Mouse (Mus musculus): ENCODE results near the gene Nr1d1. TPM values are rescaled to one million over a fixed set of nuclear protein-coding genes. Genes with fewer than 3 reads are reported as not detected.

Nr1d1 gene
- total and polyA plus RNA-seq, 3 experiments = 0.17 to 1.4 (median 0.25) TPM

DNA sequence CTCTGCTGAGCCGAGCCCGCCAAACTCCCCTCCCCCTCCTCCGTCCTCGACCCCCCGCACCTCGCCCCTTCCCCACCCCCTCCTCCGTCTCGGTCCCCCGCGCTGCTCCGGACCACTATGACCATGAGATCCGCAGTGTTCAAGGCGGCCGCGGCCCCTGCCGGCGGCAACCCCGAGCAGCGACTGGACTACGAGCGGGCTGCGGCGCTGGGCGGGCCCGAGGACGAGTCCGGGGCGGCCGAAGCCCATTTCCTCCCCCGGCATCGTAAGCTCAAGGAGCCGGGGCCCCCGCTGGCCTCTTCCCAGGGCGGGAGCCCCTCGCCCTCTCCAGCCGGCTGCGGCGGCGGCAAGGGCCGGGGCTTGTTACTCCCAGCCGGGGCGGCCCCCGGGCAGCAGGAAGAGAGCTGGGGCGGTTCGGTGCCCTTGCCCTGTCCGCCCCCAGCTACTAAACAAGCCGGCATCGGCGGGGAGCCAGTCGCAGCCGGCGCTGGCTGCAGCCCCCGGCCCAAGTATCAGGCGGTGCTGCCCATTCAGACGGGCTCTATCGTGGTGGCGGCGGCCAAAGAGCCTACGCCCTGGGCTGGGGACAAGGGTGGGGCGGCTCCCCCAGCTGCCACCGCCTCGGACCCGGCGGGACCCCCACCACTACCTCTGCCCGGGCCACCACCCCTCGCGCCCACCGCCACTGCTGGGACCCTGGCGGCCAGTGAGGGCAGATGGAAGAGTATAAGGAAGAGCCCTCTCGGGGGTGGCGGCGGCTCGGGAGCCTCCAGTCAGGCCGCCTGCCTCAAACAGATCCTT, 20.8 kb upstream of the Nr1d1 start (continued):
- TF ChIP-seq GABPA (IDR thresholded peaks at IDR 0.05; ENCODE audit: insufficient replicate concordance, low read depth, low read length) (no peak), USF2 (conservative IDR thresholded peaks at IDR 0.05; ENCODE audit: low read depth, low read length) (no peak), EP300 (IDR thresholded peaks at IDR 0.05; ENCODE audit: low read length) (no peak), TBP (conservative IDR thresholded peaks at IDR 0.05; ENCODE audit: low read depth, low read length) (no peak), MYC (IDR thresholded peaks at IDR 0.05; ENCODE audit: low read depth, low read length) (no peak), ZC3H11A (IDR thresholded peaks at IDR 0.05; ENCODE audit: low read depth, low read length) (no peak)

DNA sequence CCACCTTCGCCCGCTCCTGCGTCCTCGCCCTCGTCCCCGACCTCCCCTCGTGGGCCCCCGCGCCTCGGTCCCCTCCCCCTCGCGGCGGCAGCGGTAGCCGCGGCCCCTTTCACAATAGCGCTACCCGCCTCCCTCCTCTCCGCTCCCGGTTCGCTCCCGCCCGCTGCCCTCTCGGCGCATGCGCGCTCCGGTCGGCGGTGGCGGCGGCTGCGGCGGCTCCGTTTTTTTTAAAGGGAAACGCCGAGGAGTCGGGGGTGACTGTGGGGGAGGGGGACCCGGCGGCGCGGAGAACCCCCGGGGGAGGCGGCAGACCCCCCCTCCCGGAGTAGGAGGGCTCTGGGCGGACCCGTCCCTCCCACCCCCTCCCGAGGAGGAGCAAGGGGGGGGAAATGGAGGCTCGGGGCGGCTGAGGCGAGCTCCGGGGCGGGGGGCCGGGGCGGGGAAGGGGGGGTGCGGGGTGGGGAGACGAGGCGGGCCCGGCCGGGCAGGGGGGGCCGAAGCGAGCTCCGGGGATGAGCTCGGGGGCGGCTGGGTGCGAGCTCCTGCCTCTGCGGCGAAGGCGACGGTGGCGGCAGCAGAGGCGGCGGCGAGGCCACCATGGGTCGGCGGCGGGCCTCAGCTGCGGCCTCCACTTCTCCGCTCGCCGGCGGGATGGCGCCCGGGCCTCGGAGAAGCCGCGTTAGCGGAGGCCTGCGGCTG, 20.0 kb upstream of the Nr1d1 start, which contains the start of gene Msl1:
Gene Msl1 (plus strand): TSS at position 502 of the 699 bp plus-strand sequence.
- dilution Hi-C loops (cut with MboI; ENCODE audit: extremely low pct_ligation_motif_present, extremely low pct_unique_long_range_greater_than_20kb, low sequenced_read_pairs) = no loop called here
- H3K36me3 ChIP-seq (replicated peaks in 1 of 2; ENCODE audit: control insufficient read depth in 1 of 2, insufficient read depth in 1 of 2, low read length in 1 of 2) = peaks cover 11 to 25% of the 10 kb centered on the region in 2 experiments
- in situ Hi-C loops (cut with MboI; ENCODE audit: low pct_ligation_motif_present, low pct_unique_long_range_greater_than_20kb, low sequenced_read_pairs) = no loop called here
- H3K27ac ChIP-seq (ENCODE audit: insufficient read depth, low read depth) = peak within 1 kb of the TSS; percentile 94
- peak within 1 kb of the TSS; percentile 79 for H3K4me2 ChIP-seq (ENCODE audit: insufficient read depth, low read depth, poor library complexity, severe bottlenecking)
- H3K9me3 ChIP-seq (replicated peaks; ENCODE audit: low read length) = no peaks in the 10 kb centered on the region
- H3K4me1 ChIP-seq (ENCODE audit: control insufficient read depth in 1 of 2, insufficient read depth in 2 of 2) = peaks cover 6 to 53% of the 10 kb centered on the region in 2 experiments
- H3K4me3 ChIP-seq (replicated peaks in 1 of 3; ENCODE audit: low read depth in 2 of 3, low read length in 2 of 3, poor library complexity in 1 of 3) = peak within 1 kb of the TSS; percentile 77 to 81 (median 79)
- H3K27me3 ChIP-seq (replicated peaks) = no peaks in the 10 kb centered on the region
- DNase-seq (ENCODE audit: extremely low read depth) = peak; percentile 85
- H3K9ac ChIP-seq (ENCODE audit: insufficient read depth, low read depth) = peak within 1 kb of the TSS; percentile 100
- peaks cover 29% of the 10 kb centered on the region for H3K79me2 ChIP-seq (replicated peaks; ENCODE audit: control insufficient read depth, extremely low read depth, insufficient read depth, poor library complexity, severe bottlenecking)
- TF ChIP-seq MYC (IDR thresholded peaks at IDR 0.05; ENCODE audit: low read depth, low read length) = no peak
- peak; percentile 11 for TF ChIP-seq NELFE (IDR thresholded peaks at IDR 0.05; ENCODE audit: low read depth, low read length)
- TF ChIP-seq USF2 (conservative IDR thresholded peaks at IDR 0.05; ENCODE audit: low read depth, low read length) = no peak
- 0 out of 2 replicates have a peak, but pooled peaks have one; percentile 27 for TF ChIP-seq KAT2A (IDR thresholded peaks at IDR 0.05; ENCODE audit: insufficient replicate concordance, low read length)
- peak; percentile 28; the same call in 1 of the 2 replicates for TF ChIP-seq MEF2A (IDR thresholded peaks at IDR 0.05; ENCODE audit: borderline replicate concordance, low read depth, low read length)
- TF ChIP-seq USF1 (IDR thresholded peaks at IDR 0.05; ENCODE audit: low read depth, low read length) = no peak
- no peak for TF ChIP-seq ZC3H11A (IDR thresholded peaks at IDR 0.05; ENCODE audit: low read depth, low read length)
- peak; percentile 91 for TF ChIP-seq NRF1 (IDR thresholded peaks at IDR 0.05; ENCODE audit: low read depth, low read length)
- no peak for TF ChIP-seq MAX (IDR thresholded peaks at IDR 0.05; ENCODE audit: low read length)
- TF ChIP-seq POLR2AphosphoS2 (IDR thresholded peaks at IDR 0.05; ENCODE audit: low read depth, low read length) = no peak
- peak; percentile 81 for TF ChIP-seq CHD2 (IDR thresholded peaks at IDR 0.05; ENCODE audit: low read length)
- TF ChIP-seq HCFC1 (IDR thresholded peaks at IDR 0.05; ENCODE audit: low read depth, low read length) = peak; percentile 60
- no peak for TF ChIP-seq BHLHE40 (IDR thresholded peaks at IDR 0.05; ENCODE audit: low read depth, low read length)
- peak; percentile 33; the same call in 1 of the 2 replicates for TF ChIP-seq IRF4 (IDR thresholded peaks at IDR 0.05; ENCODE audit: low read depth, low read length)
- TF ChIP-seq ZMIZ1 (IDR thresholded peaks at IDR 0.05; ENCODE audit: low read depth, low read length) = no peak; the same call in none of the 2 replicates
- peak; percentile 91 for TF ChIP-seq ZNF384 (IDR thresholded peaks at IDR 0.05; ENCODE audit: low read depth, low read length)
- peak; percentile 55; the same call in 1 of the 2 replicates for TF ChIP-seq TCF12 (IDR thresholded peaks at IDR 0.05; ENCODE audit: low read depth, low read length)
- TF ChIP-seq EP300 (IDR thresholded peaks at IDR 0.05; ENCODE audit: low read length) = no peak
- TF ChIP-seq ETS1 (conservative IDR thresholded peaks at IDR 0.05; ENCODE audit: low read depth, low read length) = no peak
- no peak for TF ChIP-seq PAX5 (IDR thresholded peaks at IDR 0.05; ENCODE audit: low read length)
- TF ChIP-seq ELF1 (IDR thresholded peaks at IDR 0.05; ENCODE audit: low read depth, low read length) = peak; percentile 51
- TF ChIP-seq TBP (conservative IDR thresholded peaks at IDR 0.05; ENCODE audit: low read depth, low read length) = no peak
- no peak for TF ChIP-seq CHD1 (IDR thresholded peaks at IDR 0.05; ENCODE audit: low read depth, low read length)
- no peak for TF ChIP-seq MAFK (IDR thresholded peaks at IDR 0.05; ENCODE audit: insufficient replicate concordance, low read length)
- TF ChIP-seq GABPA (IDR thresholded peaks at IDR 0.05; ENCODE audit: insufficient replicate concordance, low read depth, low read length) = no peak
- TF ChIP-seq JUND (conservative IDR thresholded peaks at IDR 0.05; ENCODE audit: low read depth, low read length) = no peak
- TF ChIP-seq E2F4 (IDR thresholded peaks at IDR 0.05; ENCODE audit: insufficient replicate concordance, low read depth, low read length) = no peak
- TF ChIP-seq POLR2A (IDR thresholded peaks at IDR 0.05; ENCODE audit: low read depth, low read length) = peak; percentile 77; the same call in 1 of the 2 replicates
- TF ChIP-seq RCOR1 (conservative IDR thresholded peaks at IDR 0.05; ENCODE audit: low read depth, low read length) = no peak
- TF ChIP-seq SIN3A (IDR thresholded peaks at IDR 0.05; ENCODE audit: low read length) = no peak
- no peak; a peak in 1 of 4 replicates for TF ChIP-seq CTCF (conservative IDR thresholded peaks at IDR 0.05 in 1 of 2, IDR thresholded peaks at IDR 0.05 in 1 of 2; ENCODE audit: low read depth in 2 of 2, low read length in 2 of 2)
- peak; percentile 92 for TF ChIP-seq MAZ (IDR thresholded peaks at IDR 0.05; ENCODE audit: low read depth, low read length)
- no peak for TF ChIP-seq ZKSCAN1 (IDR thresholded peaks at IDR 0.05; ENCODE audit: borderline replicate concordance, low read depth, low read length)
